Mouse (Mus musculus): ENCODE measurements around the gene Kit.

GRCm38 (mm10) chr5:75599991-75600390 is 25.3 kb downstream of the Kit start:
- TF ChIP-seq CTCF (IDR thresholded peaks at IDR 0.05; ENCODE audit: extremely low read depth, insufficient read length, insufficient replicate concordance, low read depth, low read length) (no peak), POLR2A (IDR thresholded peaks at IDR 0.05; ENCODE audit: low read depth, low read length) (no peak)
